Mouse (Mus musculus) hindbrain, embryonic 11.5 days (tissue): ENCODE measurements around the gene Megf11. TPM values are rescaled to one million over a fixed set of nuclear protein-coding genes. Genes with fewer than 3 reads are reported as not detected.

ENCODE experiments used
- ATAC-seq: fragments of 200-750 bp; cut with Nextera tagmentation; 2 replicates; pipeline ENCODE4 v1.8.0; 2017; ENCODE audit warnings: mild to moderate bottlenecking, moderate TSS enrichment, moderate library complexity; ENCODE audit not compliant: low FRiP score
- DNase-seq: peaks from one replicate; pipeline ENCODE4 v3.0.0-alpha.2; 2015; ENCODE audit warnings: low spot score
- H3K27ac ChIP-seq: fragments of 300-500 bp; sonication (generic); 2 replicates; pipeline ENCODE4 v1.5.1; 2014; ENCODE audit warnings: mild to moderate bottlenecking, low read depth, low read length
- H3K27me3 ChIP-seq: fragments of 300-500 bp; sonication (generic); 2 replicates; pipeline ENCODE4 v1.6.1; 2014; ENCODE audit warnings: mild to moderate bottlenecking, low read length, moderate library complexity, mixed read lengths; ENCODE audit not compliant: control insufficient read depth, insufficient read depth
- H3K36me3 ChIP-seq: fragments of 300-500 bp; sonication (generic); 2 replicates; pipeline ENCODE4 v1.6.1; 2014; ENCODE audit warnings: mild to moderate bottlenecking, low read length, moderate library complexity, mixed read lengths; ENCODE audit not compliant: control insufficient read depth, insufficient read depth
- H3K4me1 ChIP-seq: fragments of 300-500 bp; sonication (generic); replicated peaks from 2 replicates; pipeline ENCODE4 v1.6.1; 2014; ENCODE audit warnings: low read length, mixed read lengths; ENCODE audit not compliant: control insufficient read depth, insufficient read depth
- H3K4me2 ChIP-seq: fragments of 300-500 bp; sonication (generic); replicated peaks from 2 replicates; pipeline ENCODE4 v1.6.1; 2014; ENCODE audit warnings: mild to moderate bottlenecking, low read depth, low read length
- H3K4me3 ChIP-seq: fragments of 300-500 bp; sonication (generic); 2 replicates; pipeline ENCODE4 v1.5.1; 2014; ENCODE audit warnings: low read depth, low read length
- H3K9ac ChIP-seq: fragments of 300-500 bp; sonication (generic); 2 replicates; pipeline ENCODE4 v1.6.1; 2014; ENCODE audit warnings: low read depth, low read length
- H3K9me3 ChIP-seq: fragments of 300-500 bp; sonication (generic); 2 replicates; pipeline ENCODE4 v1.6.1; 2016; ENCODE audit warnings: low read length; ENCODE audit not compliant: control insufficient read depth
- WGBS: fragments of 180-500 bp; shearing (Covaris S2); extraction: QIAGEN DNeasy Blood & Tissue Kit; methylation state at CpG from one replicate; pipeline ENCODE4 v1.1.7; 2014; 5-methylcytosine and 5-hydroxymethylcytosine counted together
- polyA plus RNA-seq: library from polyadenylated mRNA; unstranded; fragments of >200 nt; fragmentation: Nextera tagmentation; extraction: Ambion mirVana; gene quantifications from 2 replicates; pipeline ENCODE4 v1.2.1, GENCODE M21; 2014

The Megf11 gene
- polyA plus RNA-seq, 1 experiment from 2014 or later = 5.0 TPM

GRCm38 (mm10) chr9:64528595-64528994, 143.2 kb downstream of the Megf11 start:
- no peak overlapping the region for H3K4me3 ChIP-seq
- H3K4me1 ChIP-seq = peaks cover 3% of the 10 kb centered on the region; the same call in 1 of the 2 replicates
- no peaks in the 10 kb centered on the region for H3K36me3 ChIP-seq
- whole genome bisulfite sequencing = 85% methylated on average over 2 of the region's 2 CpGs
- no peaks in the 10 kb centered on the region for H3K27me3 ChIP-seq
- ATAC-seq (no peak), DNase-seq (no peak)
- H3K4me2 ChIP-seq = no peak overlapping the region
- H3K9ac ChIP-seq = no peak overlapping the region
- no peaks in the 10 kb centered on the region for H3K9me3 ChIP-seq
- H3K27ac ChIP-seq = no peak overlapping the region

DNA sequence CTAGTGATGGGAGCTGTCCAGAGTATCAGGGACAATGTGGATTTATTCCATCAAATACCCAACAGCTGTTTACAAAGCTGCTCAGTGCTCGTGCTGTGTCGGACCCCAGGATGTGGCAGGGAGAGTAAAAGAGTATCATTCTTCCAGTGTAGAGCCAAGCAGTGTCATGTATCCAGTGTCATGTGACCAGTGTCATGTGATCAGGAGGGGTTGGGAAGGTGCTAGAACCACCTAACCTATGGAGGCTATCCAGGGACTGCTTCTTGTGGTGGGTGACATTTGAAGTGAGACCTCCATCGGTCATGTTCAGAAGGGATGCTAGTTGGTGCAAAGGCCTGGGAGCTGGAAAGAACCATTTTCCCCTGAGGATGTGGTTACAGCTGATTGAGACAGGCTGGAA, 146.5 kb downstream of the Megf11 start:
- no peaks in the 10 kb centered on the region for H3K27me3 ChIP-seq
- ATAC-seq (no peak), DNase-seq (no peak)

DNA sequence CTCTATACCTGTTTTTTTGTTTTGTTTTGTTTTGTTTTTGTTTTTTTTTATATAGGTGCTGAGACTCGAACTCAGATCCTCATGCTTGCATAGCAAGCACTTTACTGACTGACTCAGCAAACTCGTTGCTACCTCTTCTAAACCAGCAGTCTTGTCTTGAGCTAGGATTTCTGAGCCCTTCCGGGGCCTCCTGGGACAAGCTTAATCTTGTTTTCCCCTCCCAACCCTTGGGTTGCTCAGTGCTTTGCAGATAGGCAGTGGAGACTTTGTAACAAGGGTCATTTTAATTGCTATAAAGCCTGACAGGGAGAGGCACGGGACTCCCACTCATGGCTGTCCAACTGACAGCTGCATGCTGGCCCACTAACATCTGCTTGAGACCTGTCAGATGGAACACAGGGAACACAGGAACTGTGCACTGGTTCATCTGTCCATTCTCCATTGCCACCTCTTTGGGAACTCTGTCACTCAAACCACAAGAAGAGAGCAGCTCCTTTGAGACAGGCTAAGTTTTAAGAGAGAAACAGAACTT, 147.4 kb downstream of the Megf11 start:
- ATAC-seq (no peak), DNase-seq (no peak)
- Histone ChIP-seq H3K9me3 (no peaks in the 10 kb centered on the region), H3K4me1 (peaks cover 3% of the 10 kb centered on the region), H3K27ac (no peak overlapping the region), H3K4me3 (no peak overlapping the region), H3K27me3 (no peaks in the 10 kb centered on the region), H3K36me3 (no peaks in the 10 kb centered on the region), H3K9ac (no peak overlapping the region), H3K4me2 (no peak overlapping the region)
- 60% methylated on average over 4 of the region's 4 CpGs for whole genome bisulfite sequencing

More for the DNA sequence above, 146.5 kb downstream of the Megf11 start:
- no peaks in the 10 kb centered on the region for H3K9me3 ChIP-seq
- no peak overlapping the region for H3K4me2 ChIP-seq
- WGBS = 81% methylated on average over 3 of the region's 3 CpGs
- no peaks in the 10 kb centered on the region for H3K36me3 ChIP-seq
- H3K27ac ChIP-seq = no peak overlapping the region
- H3K4me1 ChIP-seq = peaks cover 3% of the 10 kb centered on the region
- no peak overlapping the region for H3K4me3 ChIP-seq
- no peak overlapping the region for H3K9ac ChIP-seq

DNA sequence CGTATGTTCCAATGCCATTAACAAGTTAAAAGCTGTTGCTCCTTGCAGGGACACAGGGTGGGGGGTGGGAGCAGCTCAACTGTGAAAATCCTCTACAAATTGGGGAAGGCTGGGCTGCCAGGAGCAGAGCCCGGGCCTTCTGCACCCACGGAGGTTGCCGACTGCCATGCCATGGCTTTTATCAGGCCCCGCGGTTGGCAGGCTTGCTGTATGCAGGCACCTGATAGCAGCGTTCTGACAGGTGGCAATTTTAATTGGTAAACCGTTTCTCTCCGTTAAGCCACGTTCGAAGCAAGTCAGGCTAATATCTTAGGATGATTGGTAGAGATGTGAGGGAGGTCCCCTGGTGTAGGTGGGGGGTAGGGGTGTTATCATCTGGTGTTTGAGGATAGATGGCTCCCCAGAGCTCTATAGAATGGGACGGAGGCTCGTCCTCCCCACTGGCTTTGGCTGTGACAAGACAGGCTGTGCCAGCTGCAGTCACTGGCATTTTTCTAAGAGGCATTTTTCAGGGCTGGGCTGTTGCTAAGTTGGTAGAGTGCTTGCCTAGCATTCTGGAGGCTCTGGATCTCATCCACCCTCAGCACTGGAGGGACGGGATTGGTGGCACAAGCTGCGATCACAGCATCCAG, 148.2 kb downstream of the Megf11 start:
- ATAC-seq = no peak
- H3K27ac ChIP-seq = no peak overlapping the region
- H3K4me1 ChIP-seq = peaks cover 3% of the 10 kb centered on the region
- H3K9me3 ChIP-seq = no peaks in the 10 kb centered on the region
- H3K4me3 ChIP-seq = no peak overlapping the region
- H3K4me2 ChIP-seq = no peak overlapping the region
- H3K9ac ChIP-seq = no peak overlapping the region
- no peaks in the 10 kb centered on the region for H3K36me3 ChIP-seq
- no peak for DNase-seq
- H3K27me3 ChIP-seq = no peaks in the 10 kb centered on the region
- 43% methylated on average over 15 of the region's 15 CpGs for WGBS

DNA sequence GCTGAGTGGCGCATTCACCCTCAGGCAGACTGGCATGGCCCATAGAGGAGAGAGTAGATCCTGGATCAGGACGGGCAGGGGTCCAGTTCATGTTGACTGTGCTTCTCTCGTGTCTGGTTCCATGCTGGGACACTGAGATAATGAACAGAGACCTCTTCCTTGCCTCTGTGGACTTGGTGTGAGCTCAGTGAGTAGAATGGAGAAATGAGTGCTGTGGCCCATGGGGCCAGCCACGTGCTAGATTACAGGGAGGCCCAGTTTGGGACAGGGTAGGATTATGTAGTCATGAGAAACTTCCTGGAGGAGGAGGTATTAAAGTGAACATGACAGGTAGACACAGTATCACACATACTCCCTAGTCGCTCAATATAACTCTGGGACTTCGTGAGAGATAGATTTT, 148.9 kb downstream of the Megf11 start:
- DNase-seq = no peak
- Histone ChIP-seq H3K27ac (no peak overlapping the region), H3K9me3 (no peaks in the 10 kb centered on the region), H3K27me3 (no peaks in the 10 kb centered on the region), H3K36me3 (no peaks in the 10 kb centered on the region), H3K4me3 (no peak overlapping the region), H3K4me1 (no peaks in the 10 kb centered on the region; the same call in 1 of the 2 replicates), H3K4me2 (no peak overlapping the region), H3K9ac (no peak overlapping the region)
- WGBS = 84% methylated on average over 6 of the region's 6 CpGs
- ATAC-seq = no peak

DNA sequence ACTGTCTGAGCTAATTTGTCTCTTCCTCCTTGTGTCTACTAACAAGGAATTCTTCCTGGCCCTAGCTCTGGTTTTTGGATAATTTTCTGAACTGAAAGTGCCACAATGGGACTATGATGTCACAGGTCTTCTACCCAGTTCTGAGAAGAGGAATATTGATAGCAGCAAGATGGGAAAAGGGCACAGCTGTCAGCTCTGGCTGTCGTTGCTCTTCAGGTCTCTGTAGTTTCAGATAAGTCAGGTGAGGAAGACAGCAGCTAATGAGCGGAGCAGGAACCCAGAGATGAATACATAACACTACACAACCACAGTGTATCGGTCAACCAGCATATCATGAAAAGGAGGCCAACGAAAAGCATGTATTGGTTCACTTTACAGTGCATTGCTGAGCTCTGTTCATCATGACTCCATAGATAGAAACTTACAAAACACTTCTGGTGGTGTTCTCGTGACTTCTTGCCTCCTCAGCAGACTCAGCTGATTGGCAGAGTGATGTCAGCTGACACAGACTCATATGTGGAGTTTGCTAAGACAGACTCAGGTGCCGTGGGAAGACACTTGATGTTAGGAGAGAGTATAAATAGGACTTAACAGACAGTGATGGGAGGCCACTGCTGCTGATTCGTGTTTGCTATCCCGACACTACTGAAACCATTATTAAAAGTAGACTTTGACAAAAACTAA, 149.6 kb downstream of the Megf11 start:
- no peak for DNase-seq
- H3K9ac ChIP-seq = no peak overlapping the region
- no peaks in the 10 kb centered on the region for H3K27me3 ChIP-seq
- WGBS = 90% methylated on average over 8 of the region's 8 CpGs
- no peaks in the 10 kb centered on the region; the same call in 1 of the 2 replicates for H3K4me1 ChIP-seq
- no peak overlapping the region for H3K27ac ChIP-seq
- no peak overlapping the region for H3K4me3 ChIP-seq
- ATAC-seq = no peak
- H3K9me3 ChIP-seq = no peaks in the 10 kb centered on the region
- H3K4me2 ChIP-seq = no peak overlapping the region
- no peaks in the 10 kb centered on the region for H3K36me3 ChIP-seq

DNA sequence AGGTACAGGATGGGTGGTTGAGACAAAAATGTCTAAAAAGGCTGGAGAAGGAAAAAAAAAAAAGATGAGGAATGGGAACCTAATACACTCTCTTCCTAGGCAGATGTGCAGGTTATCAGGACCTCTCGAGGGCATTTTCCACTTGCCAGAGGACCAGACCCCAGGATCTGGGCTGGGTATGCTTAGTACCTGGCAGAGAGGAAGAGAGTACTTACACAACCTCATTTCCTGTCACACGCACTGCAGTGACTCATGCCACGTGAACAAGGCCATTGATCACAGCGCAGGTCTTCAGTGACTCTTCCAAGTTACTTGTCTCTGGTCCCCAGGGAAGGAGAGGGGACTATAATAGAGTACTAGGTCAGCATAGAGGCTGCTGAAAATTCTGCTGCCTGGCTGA, 152.4 kb downstream of the Megf11 start:
- H3K36me3 ChIP-seq = no peaks in the 10 kb centered on the region
- DNase-seq = no peak
- no peak overlapping the region for H3K27ac ChIP-seq
- H3K9ac ChIP-seq = no peak overlapping the region
- H3K4me3 ChIP-seq = no peak overlapping the region
- H3K9me3 ChIP-seq = no peaks in the 10 kb centered on the region
- ATAC-seq = no peak
- 77% methylated on average over 4 of the region's 4 CpGs for WGBS
- H3K4me2 ChIP-seq = no peak overlapping the region
- no peaks in the 10 kb centered on the region for H3K27me3 ChIP-seq
- H3K4me1 ChIP-seq = no peaks in the 10 kb centered on the region; the same call in 1 of the 2 replicates

- H3K27ac ChIP-seq = no peak overlapping the region
- no peaks in the 10 kb centered on the region for H3K36me3 ChIP-seq
- H3K4me1 ChIP-seq = no peaks in the 10 kb centered on the region
- no peak overlapping the region for H3K9ac ChIP-seq
- ATAC-seq (no peak), DNase-seq (no peak)
- H3K9me3 ChIP-seq = no peaks in the 10 kb centered on the region
- 79% methylated on average over 4 of the region's 4 CpGs for WGBS
- no peaks in the 10 kb centered on the region for H3K27me3 ChIP-seq
- no peak overlapping the region for H3K4me3 ChIP-seq
- no peak overlapping the region for H3K4me2 ChIP-seq
Observed at GRCm38 (mm10) chr9:64542246-64542645, 156.8 kb downstream of the Megf11 start.

- Histone ChIP-seq H3K4me3 (no peak overlapping the region), H3K4me2 (no peak overlapping the region), H3K9me3 (no peaks in the 10 kb centered on the region), H3K36me3 (no peaks in the 10 kb centered on the region), H3K27ac (no peak overlapping the region), H3K4me1 (no peaks in the 10 kb centered on the region), H3K27me3 (no peaks in the 10 kb centered on the region), H3K9ac (no peak overlapping the region)
- ATAC-seq = no peak
- 46% methylated on average over 7 of the region's 7 CpGs for WGBS
- no peak for DNase-seq
Observed at GRCm38 (mm10) chr9:64543125-64543524, 157.7 kb downstream of the Megf11 start.
